Mouse (Mus musculus) midbrain, embryonic 10.5 days (tissue): ENCODE results near the gene Katna1. TPM values are rescaled to one million over a fixed set of nuclear protein-coding genes. Genes with fewer than 3 reads are reported as not detected.
"Not testable (repeated sequence)": the region's sequence is repeated elsewhere in the genome, so short reads cannot be mapped to it uniquely, and the experiment has no call there.

Experiments used
- DNase-seq: peaks from one replicate; pipeline ENCODE4 v3.0.0-alpha.2; 2017; ENCODE audit warnings: low spot score
- H3K27ac ChIP-seq: fragments of 300-500 bp; sonication (generic); replicated peaks from 2 replicates; pipeline ENCODE4 v1.5.1; 2016; ENCODE audit warnings: mild to moderate bottlenecking
- H3K27me3 ChIP-seq: fragments of 300-500 bp; sonication (generic); 2 replicates; pipeline ENCODE4 v1.6.1; 2016; ENCODE audit warnings: low read depth, mild to moderate bottlenecking; ENCODE audit not compliant: poor library complexity, severe bottlenecking
- H3K36me3 ChIP-seq: fragments of 300-500 bp; sonication (generic); 2 replicates; pipeline ENCODE4 v1.6.1; 2016; ENCODE audit warnings: mild to moderate bottlenecking, moderate library complexity
- H3K4me1 ChIP-seq: fragments of 300-500 bp; sonication (generic); 2 replicates; pipeline ENCODE4 v1.6.1; 2016
- H3K4me3 ChIP-seq: fragments of 300-500 bp; sonication (generic); 2 replicates; pipeline ENCODE4 v1.5.1; 2016; ENCODE audit warnings: mild to moderate bottlenecking, moderate library complexity
- H3K9me3 ChIP-seq: fragments of 300-500 bp; sonication (generic); replicated peaks from 2 replicates; pipeline ENCODE4 v1.6.1; 2016; ENCODE audit warnings: mild to moderate bottlenecking
- WGBS: fragments of 180-500 bp; shearing (Covaris S2); methylation state at CpG from one replicate; pipeline ENCODE4 v1.1.7; 2016; 5-methylcytosine and 5-hydroxymethylcytosine counted together
- polyA plus RNA-seq: library from polyadenylated mRNA; unstranded; fragments of >200 nt; fragmentation: Nextera tagmentation; extraction: Ambion mirVana; gene quantifications from 2 replicates; pipeline ENCODE4 v1.2.1, GENCODE M21; 2016

Katna1 gene
- polyA plus RNA-seq, 1 experiment from 2014 or later, result 68.4 TPM

DNA sequence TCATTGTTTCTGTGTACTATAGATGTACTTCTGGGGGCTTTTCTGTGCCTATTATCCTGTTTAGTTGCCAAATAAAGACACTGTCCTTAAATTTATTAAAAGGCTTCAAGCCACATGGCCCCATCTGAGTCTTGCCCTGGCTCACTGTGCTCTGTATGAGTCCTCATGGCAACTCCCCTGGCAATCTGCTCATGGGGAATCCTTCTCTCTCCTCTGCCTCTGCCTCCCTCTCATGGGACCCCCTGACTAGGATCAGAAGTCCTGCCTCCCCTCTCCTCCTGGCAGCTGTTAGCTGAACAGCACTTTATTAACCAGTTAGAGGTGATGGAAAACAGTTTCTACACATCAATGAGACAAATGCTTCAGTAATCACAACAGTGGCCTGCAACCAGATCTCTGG, 5.8 kb downstream of the Katna1 start:
- no peak for DNase-seq

DNA sequence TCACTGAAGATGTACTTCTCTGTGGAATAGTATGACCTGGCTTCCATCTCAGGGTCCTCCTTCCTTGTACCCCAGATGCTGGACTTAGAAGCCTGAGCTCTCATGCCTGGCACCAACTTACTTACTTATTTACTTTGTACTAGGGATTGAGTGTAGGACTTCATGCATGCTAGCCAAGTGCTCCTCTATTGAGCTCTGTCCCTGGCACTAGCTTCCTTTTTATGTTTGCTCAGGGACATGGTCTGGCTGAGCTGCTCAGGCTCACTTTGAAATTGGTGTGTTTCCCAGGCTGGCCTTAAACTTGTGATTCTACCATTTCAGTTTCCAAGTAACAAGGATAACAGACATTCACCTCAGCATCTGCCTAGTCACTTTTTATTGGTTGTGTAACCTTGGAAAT, 11.3 kb downstream of the Katna1 start:
- no peak for DNase-seq
- Histone ChIP-seq H3K27me3 (no peaks in the 10 kb centered on the region), H3K9me3 (no peaks in the 10 kb centered on the region), H3K4me1 (no peaks in the 10 kb centered on the region), H3K36me3 (peaks cover 13% of the 10 kb centered on the region), H3K27ac (no peak overlapping the region), H3K4me3 (no peak overlapping the region)

More for the DNA sequence above, 5.8 kb downstream of the Katna1 start:
- H3K27me3 ChIP-seq, result no peaks in the 10 kb centered on the region
- no peaks in the 10 kb centered on the region for H3K36me3 ChIP-seq
- peaks cover 10% of the 10 kb centered on the region for H3K4me1 ChIP-seq
- H3K4me3 ChIP-seq, result no peak overlapping the region
- H3K27ac ChIP-seq, result no peak overlapping the region
- no peaks in the 10 kb centered on the region for H3K9me3 ChIP-seq

DNA sequence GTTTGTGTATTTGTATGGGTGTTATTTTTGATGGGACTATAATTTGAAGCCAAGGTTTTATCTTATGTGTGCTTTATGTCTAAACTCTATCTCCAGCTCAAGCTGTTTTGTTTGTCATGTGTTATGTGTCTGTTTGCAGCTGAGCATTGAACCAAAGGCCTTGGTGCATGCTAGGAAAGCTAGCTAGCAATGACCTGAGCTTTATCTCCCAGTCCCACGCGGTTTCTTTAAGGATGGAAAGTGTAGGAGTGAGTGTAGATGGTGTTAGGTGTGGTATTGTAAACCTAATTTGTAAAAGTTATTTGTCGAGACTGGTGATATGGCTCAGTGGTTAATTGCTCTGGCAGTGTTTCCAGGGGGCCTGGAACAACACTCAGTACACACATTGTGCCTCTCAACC, 12.1 kb downstream of the Katna1 start:
- H3K27me3 ChIP-seq, result no peaks in the 10 kb centered on the region
- H3K9me3 ChIP-seq, result no peaks in the 10 kb centered on the region
- no peaks in the 10 kb centered on the region for H3K4me1 ChIP-seq
- H3K4me3 ChIP-seq, result no peak overlapping the region
- DNase-seq, result no peak
- peaks cover 21% of the 10 kb centered on the region for H3K36me3 ChIP-seq
- 80% methylated on average over 3 of the region's 3 CpGs for WGBS
- no peak overlapping the region for H3K27ac ChIP-seq

- not testable (repeated sequence) for H3K27ac ChIP-seq, H3K4me1 ChIP-seq, H3K4me3 ChIP-seq, DNase-seq, H3K27me3 ChIP-seq, H3K9me3 ChIP-seq
- H3K36me3 ChIP-seq, result peaks cover 83% of the 10 kb centered on the region
- 97% methylated on average over 6 of the region's 6 CpGs for WGBS
These were observed 19.7 kb downstream of the Katna1 start for GRCm38 (mm10) chr10:7745528-7745927.

DNA sequence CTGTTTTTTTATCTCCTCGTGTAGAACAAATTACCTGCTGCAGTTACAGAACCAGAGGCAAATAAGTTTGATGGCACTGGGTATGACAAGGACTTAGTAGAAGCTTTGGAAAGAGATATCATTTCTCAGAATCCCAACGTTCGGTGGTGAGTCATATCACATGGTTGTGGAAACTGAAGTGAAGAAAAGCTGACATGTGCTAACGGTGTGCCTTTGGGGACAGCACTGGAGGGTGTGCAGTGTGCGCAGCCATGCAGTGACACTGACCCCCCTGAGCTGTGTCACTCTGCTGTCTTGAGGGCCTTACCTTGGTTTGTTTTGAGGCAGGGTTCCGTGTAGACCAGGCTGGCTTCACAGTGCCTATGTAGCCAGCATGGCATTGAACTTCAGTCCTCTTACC, 23.0 kb downstream of the Katna1 start:
- DNase-seq, result no peak
- Histone ChIP-seq H3K4me3 (no peak overlapping the region), H3K27ac (no peak overlapping the region), H3K4me1 (no peaks in the 10 kb centered on the region), H3K36me3 (peaks cover 80% of the 10 kb centered on the region), H3K9me3 (no peaks in the 10 kb centered on the region), H3K27me3 (no peaks in the 10 kb centered on the region)
- WGBS, result 92% methylated on average over 6 of the region's 6 CpGs

DNA sequence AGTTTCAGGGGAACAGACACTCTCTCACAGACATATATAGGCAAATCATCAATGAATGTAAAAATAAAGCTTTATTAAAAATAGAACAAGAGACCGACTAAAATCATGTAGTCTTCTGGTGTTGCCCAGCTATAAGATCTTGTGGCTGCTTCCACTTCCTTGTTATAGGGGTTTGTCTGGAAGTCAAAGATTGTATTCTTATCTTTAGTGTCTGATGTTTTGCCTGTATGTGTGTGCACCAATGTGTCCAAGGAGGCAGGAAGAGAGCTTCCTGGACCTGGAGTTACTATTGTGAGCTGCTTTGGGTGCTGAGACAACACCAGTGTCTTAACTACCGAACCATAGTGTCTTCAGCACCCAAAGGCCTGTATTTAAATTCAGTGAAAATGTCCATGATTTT, 31.7 kb downstream of the Katna1 start:
- DNase-seq, result no peak
- Histone ChIP-seq H3K4me1 (no peaks in the 10 kb centered on the region), H3K9me3 (no peaks in the 10 kb centered on the region), H3K27ac (no peak overlapping the region), H3K4me3 (no peak overlapping the region), H3K36me3 (peaks cover 95% of the 10 kb centered on the region), H3K27me3 (no peaks in the 10 kb centered on the region)
- 94% methylated on average over 2 of the region's 2 CpGs for WGBS

- no peak for DNase-seq
- Histone ChIP-seq H3K4me3 (no peak overlapping the region), H3K4me1 (no peaks in the 10 kb centered on the region), H3K9me3 (no peaks in the 10 kb centered on the region), H3K27me3 (no peaks in the 10 kb centered on the region), H3K36me3 (peaks cover 96% of the 10 kb centered on the region), H3K27ac (no peak overlapping the region)
- 96% methylated on average over 4 of the region's 4 CpGs for WGBS
These were observed 46.5 kb downstream of the Katna1 start for GRCm38 (mm10) chr10:7772346-7772745.

GRCm38 (mm10) chr10:7772769-7773168, 47.0 kb downstream of the Katna1 start:
- no peaks in the 10 kb centered on the region for H3K27me3 ChIP-seq
- H3K9me3 ChIP-seq, result no peaks in the 10 kb centered on the region
- DNase-seq, result no peak
- 97% methylated on average over 1 of the region's 1 CpGs for WGBS
- H3K4me1 ChIP-seq, result no peaks in the 10 kb centered on the region
- H3K27ac ChIP-seq, result no peak overlapping the region
- H3K36me3 ChIP-seq, result peaks cover 96% of the 10 kb centered on the region
- no peak overlapping the region for H3K4me3 ChIP-seq

DNA sequence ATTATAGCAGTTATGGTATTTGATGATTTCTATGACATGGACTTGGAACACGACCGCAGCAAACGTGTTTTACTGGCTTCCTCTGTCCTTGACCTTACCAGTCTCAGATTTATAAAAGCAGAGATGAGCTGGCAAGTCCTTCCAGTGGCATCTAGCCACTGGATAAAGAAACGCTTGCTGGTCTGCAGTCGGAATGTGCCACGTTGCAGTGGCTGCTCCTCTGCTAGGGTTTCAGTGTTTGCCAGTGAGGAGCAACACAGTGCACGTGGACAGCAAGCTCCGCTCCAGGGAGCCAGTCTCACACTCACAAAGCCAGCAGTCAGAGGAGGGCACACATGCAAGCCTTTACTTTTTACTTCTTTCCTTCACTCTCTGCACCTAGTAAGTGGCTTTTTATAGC, 49.6 kb downstream of the Katna1 start:
- DNase-seq, result no peak
- Histone ChIP-seq H3K9me3 (no peaks in the 10 kb centered on the region), H3K4me3 (no peak overlapping the region), H3K27me3 (no peaks in the 10 kb centered on the region), H3K36me3 (peaks cover 77% of the 10 kb centered on the region), H3K4me1 (peaks cover 10% of the 10 kb centered on the region), H3K27ac (no peak overlapping the region)
- 93% methylated on average over 8 of the region's 8 CpGs for WGBS

DNA sequence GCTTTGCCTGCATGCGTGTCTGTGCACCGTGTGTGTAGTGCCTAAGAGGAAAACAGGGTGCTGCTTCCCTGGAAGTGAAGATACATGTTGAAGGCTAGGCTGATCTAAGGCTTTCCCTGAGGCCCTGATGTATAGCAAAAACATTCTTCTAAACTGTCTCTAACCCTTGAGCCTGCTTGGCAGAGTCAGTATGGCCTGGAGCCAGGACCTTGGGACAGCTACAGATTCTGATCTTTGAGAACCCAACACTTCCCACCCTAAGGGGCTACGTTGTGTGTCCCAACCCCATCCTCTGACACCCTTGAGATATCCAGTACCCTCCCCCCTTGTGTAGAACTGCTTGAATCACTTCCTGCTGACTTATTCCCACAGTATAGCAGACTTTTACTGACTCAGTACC, 52.6 kb downstream of the Katna1 start:
- no peak overlapping the region for H3K27ac ChIP-seq
- DNase-seq, result no peak
- H3K9me3 ChIP-seq, result no peaks in the 10 kb centered on the region
- peaks cover 47% of the 10 kb centered on the region for H3K36me3 ChIP-seq
- 97% methylated on average over 3 of the region's 3 CpGs for WGBS
- no peak overlapping the region for H3K4me3 ChIP-seq
- H3K27me3 ChIP-seq, result no peaks in the 10 kb centered on the region
- peaks cover 15% of the 10 kb centered on the region for H3K4me1 ChIP-seq

- Histone ChIP-seq H3K27me3 (no peaks in the 10 kb centered on the region), H3K36me3 (peaks cover 34% of the 10 kb centered on the region), H3K4me1 (peaks cover 15% of the 10 kb centered on the region), H3K4me3 (peak overlapping the region; percentile 99), H3K9me3 (no peaks in the 10 kb centered on the region), H3K27ac (peak overlapping the region; percentile 91)
- DNase-seq, result no peak
- 25% methylated on average over 7 of the region's 7 CpGs for WGBS
These were observed 54.0 kb downstream of the Katna1 start for GRCm38 (mm10) chr10:7779751-7780237.

DNA sequence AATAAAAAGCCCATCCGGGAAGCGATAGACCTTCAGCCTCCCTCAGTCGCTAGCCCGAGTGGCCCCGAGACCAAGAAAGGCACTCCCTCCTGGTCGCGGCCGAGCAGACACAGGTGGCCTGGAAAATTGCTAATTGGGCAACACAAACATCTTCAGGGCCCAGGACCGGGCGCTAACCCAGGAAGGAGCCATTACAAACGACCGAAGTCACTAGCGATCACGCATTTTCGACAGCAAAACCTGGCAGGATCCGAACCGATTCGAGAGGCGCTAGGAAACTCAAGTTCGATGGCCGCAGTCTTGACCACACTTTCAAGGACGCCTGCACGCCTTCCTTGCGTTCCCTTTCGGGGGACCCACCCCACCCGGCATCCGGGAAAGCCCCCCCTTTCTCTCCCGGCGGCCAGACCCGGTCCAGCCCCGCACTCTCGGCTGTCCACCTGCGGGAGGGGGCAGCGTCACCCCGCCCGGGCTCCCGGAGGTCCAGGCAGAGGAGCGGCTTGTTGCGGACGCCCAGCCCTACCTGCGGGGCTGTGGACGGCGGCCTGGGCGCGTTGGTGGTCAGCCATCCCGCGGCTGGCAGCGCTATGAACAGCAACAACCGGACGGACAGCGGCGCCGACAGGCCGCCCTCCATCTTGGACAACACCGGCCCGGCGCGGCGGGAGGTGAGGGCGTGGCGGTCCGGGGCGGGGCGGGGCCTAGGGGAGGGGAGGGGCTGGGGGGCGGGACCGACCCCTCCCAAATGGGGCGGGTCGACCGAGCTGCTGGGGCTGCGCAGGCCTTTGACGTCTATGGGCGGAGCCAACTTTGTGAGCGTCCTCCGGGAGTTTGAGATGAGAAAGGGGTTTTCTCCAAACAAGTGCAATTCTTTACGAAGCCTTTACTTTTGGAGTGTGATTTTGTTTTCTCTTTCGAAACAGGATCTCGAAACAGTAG, 54.7 kb downstream of the Katna1 start:
- Histone ChIP-seq H3K4me1 (peaks cover 15% of the 10 kb centered on the region), H3K27ac (peak overlapping the region; percentile 91), H3K36me3 (peaks cover 28% of the 10 kb centered on the region), H3K9me3 (no peaks in the 10 kb centered on the region), H3K4me3 (peak overlapping the region; percentile 99), H3K27me3 (no peaks in the 10 kb centered on the region)
- WGBS, result under 1% methylated on average over 66 of the region's 77 CpGs
- DNase-seq, result peak; percentile 92

DNA sequence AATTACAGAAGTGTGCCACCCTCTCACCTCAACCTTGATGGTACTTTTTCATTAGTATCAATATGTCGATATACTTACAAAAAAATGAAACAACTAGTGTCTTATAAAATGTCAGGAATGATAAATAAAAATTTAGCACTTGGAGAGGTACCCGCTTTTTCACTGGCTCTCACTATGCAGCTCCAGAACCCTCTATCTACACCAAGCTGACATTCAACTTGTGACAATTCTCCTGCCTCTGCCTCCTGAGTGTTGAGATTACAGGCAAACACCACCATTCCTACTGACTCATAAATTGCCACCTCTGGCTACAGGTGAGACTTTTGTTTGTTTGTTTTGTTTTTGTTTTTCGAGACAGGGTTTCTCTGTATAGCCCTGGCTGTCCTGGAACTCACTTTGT, 55.4 kb downstream of the Katna1 start:
- peak overlapping the region; percentile 99 for H3K4me3 ChIP-seq
- no peaks in the 10 kb centered on the region for H3K27me3 ChIP-seq
- WGBS, result 49% methylated on average over 3 of the region's 3 CpGs
- H3K4me1 ChIP-seq, result peaks cover 15% of the 10 kb centered on the region
- peak overlapping the region; percentile 91; the same call in 1 of the 2 replicates for H3K27ac ChIP-seq
- H3K36me3 ChIP-seq, result peaks cover 22% of the 10 kb centered on the region
- no peaks in the 10 kb centered on the region for H3K9me3 ChIP-seq
- DNase-seq, result no peak
